Mouse (Mus musculus): ENCODE results near the gene Cotl1.

- TF ChIP-seq GATA1 (IDR thresholded peaks at IDR 0.05; ENCODE audit: low read length), result no peak
- no peak for TF ChIP-seq TAL1 (IDR thresholded peaks at IDR 0.05; ENCODE audit: low read length)
Observed at GRCm38 (mm10) chr8:119887130-119887529, 46.8 kb upstream of the Cotl1 start.

Measured in erythroblast, embryonic 14.5 days (primary cell).